Mouse (Mus musculus) gastrocnemius, adult 8-10 months (tissue): ENCODE measurements around the gene Rpl13a. TPM values are rescaled to one million over a fixed set of nuclear protein-coding genes. Genes with fewer than 3 reads are reported as not detected.
"Not testable (repeated sequence)": the region's sequence is repeated elsewhere in the genome, so short reads cannot be mapped to it uniquely, and the experiment has no call there.

Experiments used
- DNase-seq, 2 experiments: peaks; one replicate each; pipeline ENCODE4 v3.0.0; 2022; ENCODE audit warnings: low spot score in 2 of 2
- total RNA-seq, 4 experiments: library from RNA; stranded (reverse); gene quantifications; 2 replicates each; pipeline ENCODE4 v1.2.4; 2022

The Rpl13a gene
- total RNA-seq = 100 to 1,000 TPM; 647 to 843 (median 690) TPM

DNA sequence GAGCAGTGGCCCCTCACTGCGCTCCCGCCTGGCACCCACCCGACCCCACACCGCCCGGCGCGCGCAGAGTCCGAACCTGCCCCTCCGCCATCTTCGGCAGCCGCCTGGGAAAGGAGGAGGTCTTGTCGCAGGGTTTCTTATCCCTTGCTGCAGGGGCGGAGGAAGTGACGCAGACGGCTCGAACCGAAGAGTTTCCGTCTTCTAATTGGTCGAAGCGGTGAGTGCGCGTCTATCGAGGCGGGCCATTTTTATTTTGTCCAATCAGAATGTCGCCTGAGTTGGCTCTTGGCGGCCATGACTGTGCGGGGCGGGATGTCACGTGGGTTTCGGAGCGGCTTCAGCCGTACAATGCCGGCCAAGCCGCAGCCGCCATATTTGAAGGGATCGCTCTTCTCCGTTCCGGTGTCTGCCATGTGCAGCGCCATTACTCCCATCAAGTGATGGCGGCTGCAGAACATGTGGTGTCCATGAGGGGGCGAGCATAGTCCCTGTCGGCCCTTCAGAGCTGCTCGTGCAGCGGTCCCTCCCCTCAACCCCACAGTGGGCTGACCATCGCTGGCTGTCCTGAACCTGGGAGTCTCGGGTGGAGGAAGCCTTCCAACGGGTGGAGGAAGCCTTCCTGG is at the start of gene Rpl13a:
Gene Rpl13a, minus strand, starts transcription at position 138 of the 623 bp plus-strand sequence.
- peak; percentile 98 to 99 for DNase-seq

DNA sequence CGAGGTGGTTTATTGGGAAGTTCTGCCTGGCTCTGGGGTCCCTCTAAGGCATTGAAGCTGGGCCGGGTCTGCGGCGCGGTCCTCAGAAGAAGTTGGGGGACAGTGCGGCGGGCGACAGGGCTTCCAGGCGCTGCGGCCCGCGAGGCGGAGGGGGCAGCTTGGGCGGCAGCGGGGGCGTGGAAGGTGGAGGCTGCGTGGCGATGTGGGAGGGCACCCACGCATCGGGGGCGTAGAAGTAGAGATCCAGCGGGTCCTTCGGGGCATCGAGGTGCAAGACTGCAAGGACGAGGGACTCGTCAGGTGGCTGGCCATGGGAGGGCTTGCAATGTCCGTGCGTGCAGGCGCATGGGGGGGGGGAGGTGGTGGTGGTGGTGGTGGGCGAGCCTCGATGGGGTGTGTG is 47.8 kb upstream of the Rpl13a start:
- no peak for DNase-seq

DNA sequence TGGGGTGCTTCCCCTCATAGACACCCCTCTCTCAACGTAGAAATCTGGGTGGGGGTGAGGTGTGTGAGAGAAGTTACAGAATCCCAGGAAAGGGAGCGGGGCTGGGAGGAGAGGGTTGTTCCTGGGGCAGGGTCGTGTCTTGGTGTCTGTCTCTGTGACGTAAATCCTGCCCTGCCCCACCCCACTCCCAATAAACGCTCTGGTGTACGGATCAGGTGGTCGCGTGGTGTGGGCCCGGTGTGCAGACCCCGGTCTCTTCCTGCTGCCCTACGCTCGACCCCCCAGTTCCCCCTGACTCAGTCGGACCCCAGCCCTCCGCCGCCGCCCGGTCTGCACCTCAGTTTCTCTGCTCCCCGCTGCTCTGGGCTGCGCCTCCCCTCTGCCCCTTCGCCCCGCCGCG is 47.4 kb upstream of the Rpl13a start:
- no peak for DNase-seq

GRCm38 (mm10) chr7:45175398-45175797 is 46.8 kb upstream of the Rpl13a start:
- no peak for DNase-seq

- no peak for DNase-seq
Measured at GRCm38 (mm10) chr7:45174567-45175280, 46.2 kb upstream of the Rpl13a start.

- not testable (repeated sequence) for DNase-seq
Measured at GRCm38 (mm10) chr7:45173772-45174171, 45.2 kb upstream of the Rpl13a start.

- no peak for DNase-seq
Measured at GRCm38 (mm10) chr7:45172974-45173373, 44.4 kb upstream of the Rpl13a start.

DNA sequence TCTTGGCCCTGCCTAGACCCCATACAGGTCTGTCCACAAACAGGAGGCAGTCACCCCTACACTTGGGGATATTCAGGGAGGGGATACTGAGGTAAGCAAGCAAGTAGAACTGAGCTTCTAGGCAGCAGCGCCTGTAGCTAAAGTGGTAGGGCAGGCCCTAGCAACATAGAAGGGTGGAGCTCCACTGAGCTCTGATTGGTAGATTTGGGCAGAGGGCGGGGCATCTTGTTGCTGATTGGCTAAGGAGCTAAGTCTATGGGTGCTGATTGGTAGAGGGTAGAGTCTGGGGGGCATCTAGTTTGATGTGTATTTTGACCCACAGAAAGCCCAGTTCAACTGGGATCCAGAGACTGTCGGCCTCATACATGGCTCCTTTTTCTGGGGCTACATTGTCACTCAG is 40.9 kb upstream of the Rpl13a start:
- DNase-seq = no peak

DNA sequence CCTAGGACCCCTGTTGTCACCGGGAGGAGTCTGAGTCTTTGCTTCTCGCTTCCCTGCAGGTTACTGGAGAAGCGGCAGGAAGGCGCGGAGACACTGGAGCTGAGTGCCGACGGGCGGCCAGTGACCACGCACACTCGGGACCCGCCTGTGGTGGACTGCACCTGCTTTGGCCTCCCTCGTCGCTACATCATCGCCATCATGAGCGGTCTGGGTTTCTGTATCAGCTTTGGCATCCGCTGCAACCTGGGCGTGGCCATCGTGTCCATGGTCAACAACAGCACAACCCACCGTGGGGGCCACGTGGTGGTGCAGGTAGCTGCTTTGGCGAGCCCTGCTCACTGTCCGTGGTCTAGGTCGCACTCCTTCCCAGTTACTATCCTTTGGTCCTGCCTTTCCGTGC is 40.1 kb upstream of the Rpl13a start:
- no peak for DNase-seq

- DNase-seq = no peak
Measured at GRCm38 (mm10) chr7:45167761-45168445, 39.3 kb upstream of the Rpl13a start.

- no peak for DNase-seq
Measured at GRCm38 (mm10) chr7:45166950-45167401, 38.4 kb upstream of the Rpl13a start.

- no peak for DNase-seq
Measured at GRCm38 (mm10) chr7:45165701-45166100, 37.1 kb upstream of the Rpl13a start.

GRCm38 (mm10) chr7:45164833-45165232 is 36.3 kb upstream of the Rpl13a start:
- no peak for DNase-seq

- no peak for DNase-seq
Measured at GRCm38 (mm10) chr7:45163735-45164490, 35.4 kb upstream of the Rpl13a start, which contains the start of gene Slc17a7. Slc17a7 (plus strand) TSS chr7:45163949.

- DNase-seq = no peak
Measured at GRCm38 (mm10) chr7:45162996-45163615, 34.5 kb upstream of the Rpl13a start.

DNA sequence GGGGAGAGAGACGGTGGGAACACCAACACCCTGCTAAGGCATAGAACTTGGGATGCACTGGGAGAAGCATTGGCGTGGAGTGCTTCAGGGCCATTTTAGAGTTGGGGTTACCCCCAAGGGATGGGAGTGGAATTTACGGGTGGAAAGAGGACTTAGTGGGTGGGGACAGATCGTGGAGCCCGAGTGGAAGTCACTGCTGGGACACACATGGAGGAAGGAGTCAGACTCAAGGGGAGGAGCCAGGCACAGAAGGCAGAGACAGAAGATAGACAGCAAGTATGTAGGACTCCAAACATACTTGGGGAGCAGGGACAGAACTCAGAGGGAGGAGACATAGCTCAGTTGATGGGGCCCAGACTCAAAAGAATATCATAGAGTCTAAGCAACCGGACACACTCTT is 34.0 kb upstream of the Rpl13a start:
- DNase-seq = no peak

GRCm38 (mm10) chr7:45161612-45162473 is 33.3 kb upstream of the Rpl13a start:
- peak; percentile 74 to 82 for DNase-seq

DNA sequence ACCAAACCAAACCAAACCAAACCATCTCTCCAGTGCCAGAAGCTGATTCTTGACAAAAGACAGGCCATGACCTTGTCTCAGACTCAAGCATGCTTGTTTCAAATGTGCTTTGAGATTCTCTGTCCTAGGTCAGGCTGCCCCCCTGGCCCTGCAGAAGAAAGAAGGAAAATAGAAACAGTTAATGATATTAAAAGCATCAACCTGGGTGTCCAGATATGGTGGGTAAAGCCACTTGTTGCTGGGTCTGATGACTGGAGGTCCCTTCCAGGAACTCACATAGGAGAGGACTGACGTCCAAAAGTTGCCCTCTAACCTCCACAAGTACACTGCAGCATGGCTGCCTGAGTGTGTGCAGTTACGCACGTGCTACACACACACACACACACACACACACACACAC is 32.3 kb upstream of the Rpl13a start:
- no peak for DNase-seq

- no peak for DNase-seq
Measured at GRCm38 (mm10) chr7:45160316-45160800, 31.8 kb upstream of the Rpl13a start.

- DNase-seq = no peak
Measured at GRCm38 (mm10) chr7:45158991-45159390, 30.4 kb upstream of the Rpl13a start.
